Mouse (Mus musculus) stomach, embryonic 16.5 days (tissue): ENCODE measurements at regions not wholly inside any gene's neighbourhood (a gene's known extent, or its start where the extent isn't known, plus 50 kb on each side); places are given as distances from the start of the nearest gene placed in this dataset.

Source experiments
- ATAC-seq: fragments of 200-750 bp; cut with Nextera tagmentation; 2 replicates; pipeline ENCODE4 v1.8.0; 2017; ENCODE audit warnings: moderate number of reproducible peaks, moderate TSS enrichment; ENCODE audit not compliant: insufficient read depth, low FRiP score
- H3K27ac ChIP-seq: fragments of 300-500 bp; sonication (generic); 2 replicates; pipeline ENCODE4 v1.5.1; 2014; ENCODE audit warnings: low read length
- H3K27me3 ChIP-seq: fragments of 300-500 bp; sonication (generic); 2 replicates; pipeline ENCODE4 v1.6.1; 2014; ENCODE audit warnings: low read length, control low read depth, mixed read lengths; ENCODE audit not compliant: control insufficient read depth, insufficient read depth
- H3K36me3 ChIP-seq: fragments of 300-500 bp; sonication (generic); 2 replicates; pipeline ENCODE4 v1.6.1; 2014; ENCODE audit warnings: low read length; ENCODE audit not compliant: control insufficient read depth, insufficient read depth
- H3K4me1 ChIP-seq: fragments of 300-500 bp; sonication (generic); 2 replicates; pipeline ENCODE4 v1.6.1; 2014; ENCODE audit warnings: low read length, control low read depth, mixed read lengths; ENCODE audit not compliant: control insufficient read depth, insufficient read depth
- H3K4me2 ChIP-seq: fragments of 300-500 bp; sonication (generic); 2 replicates; pipeline ENCODE4 v1.6.1; 2014; ENCODE audit warnings: low read depth, low read length, mixed read lengths
- H3K4me3 ChIP-seq: fragments of 300-500 bp; sonication (generic); replicated peaks from 2 replicates; pipeline ENCODE4 v1.5.1; 2014; ENCODE audit warnings: mild to moderate bottlenecking, low read length
- H3K9ac ChIP-seq: fragments of 300-500 bp; sonication (generic); 2 replicates; pipeline ENCODE4 v1.6.1; 2014; ENCODE audit warnings: low read length
- H3K9me3 ChIP-seq: fragments of 300-500 bp; sonication (generic); replicated peaks from 2 replicates; pipeline ENCODE4 v1.6.1; 2016; ENCODE audit warnings: low read length, control low read depth; ENCODE audit not compliant: control insufficient read depth
- WGBS: fragments of 180-500 bp; shearing (Covaris S2); extraction: QIAGEN DNeasy Blood & Tissue Kit; methylation state at CpG from one replicate; pipeline ENCODE4 v1.1.7; 2014; 5-methylcytosine and 5-hydroxymethylcytosine counted together

- 84% methylated on average over 5 of the region's 5 CpGs for WGBS
- no peak for ATAC-seq
Observed at GRCm38 (mm10) chr2:106140931-106141330, 137.6 kb upstream of the Dnajc24 start.

DNA sequence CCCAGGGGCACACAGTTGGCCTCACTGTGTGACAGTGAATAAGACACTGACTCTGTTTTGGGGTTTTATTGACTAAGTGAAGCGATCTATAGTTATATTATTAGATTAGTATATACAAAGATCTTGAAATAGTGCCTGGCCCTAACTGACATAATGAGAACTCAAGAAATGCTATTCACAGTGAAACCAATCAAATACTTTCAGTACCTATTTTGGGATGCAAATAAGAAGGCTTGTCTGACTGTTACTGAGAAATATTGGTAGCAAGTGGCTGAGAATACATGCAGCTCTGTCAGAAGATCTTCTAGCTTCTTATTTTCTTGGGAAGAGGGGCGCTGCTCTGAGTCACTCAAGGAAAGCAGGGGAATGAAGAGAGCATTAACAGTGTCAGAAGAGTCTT lies 97.7 kb upstream of the Dnajc24 start:
- ATAC-seq, result no peak
- no peaks in the 10 kb centered on the region for H3K4me1 ChIP-seq
- no peaks in the 10 kb centered on the region for H3K27me3 ChIP-seq
- 81% methylated on average over 2 of the region's 2 CpGs for WGBS
- no peak overlapping the region for H3K27ac ChIP-seq
- H3K9me3 ChIP-seq, result no peaks in the 10 kb centered on the region
- H3K9ac ChIP-seq, result no peak overlapping the region
- no peak overlapping the region for H3K4me2 ChIP-seq
- H3K36me3 ChIP-seq, result no peaks in the 10 kb centered on the region
- H3K4me3 ChIP-seq, result no peak overlapping the region

More at GRCm38 (mm10) chr2:106140931-106141330, 137.6 kb upstream of the Dnajc24 start:
- no peak overlapping the region for H3K4me2 ChIP-seq
- H3K9me3 ChIP-seq, result no peaks in the 10 kb centered on the region
- H3K4me1 ChIP-seq, result no peaks in the 10 kb centered on the region
- H3K4me3 ChIP-seq, result no peak overlapping the region
- no peak overlapping the region for H3K9ac ChIP-seq
- H3K36me3 ChIP-seq, result no peaks in the 10 kb centered on the region
- no peak overlapping the region for H3K27ac ChIP-seq
- no peaks in the 10 kb centered on the region for H3K27me3 ChIP-seq

- Histone ChIP-seq H3K9ac (no peak overlapping the region), H3K4me2 (no peak overlapping the region), H3K9me3 (no peaks in the 10 kb centered on the region), H3K4me3 (no peak overlapping the region), H3K27me3 (no peaks in the 10 kb centered on the region), H3K36me3 (no peaks in the 10 kb centered on the region), H3K27ac (no peak overlapping the region), H3K4me1 (no peaks in the 10 kb centered on the region)
- ATAC-seq, result no peak
- 63% methylated on average over 8 of the region's 8 CpGs for WGBS
Observed at GRCm38 (mm10) chr2:106086121-106086520, 82.8 kb upstream of the Dnajc24 start.

GRCm38 (mm10) chr2:106083801-106084800 lies 80.8 kb upstream of the Dnajc24 start:
- no peaks in the 10 kb centered on the region for H3K36me3 ChIP-seq
- H3K9ac ChIP-seq, result no peak overlapping the region
- H3K4me2 ChIP-seq, result no peak overlapping the region
- H3K27me3 ChIP-seq, result no peaks in the 10 kb centered on the region
- ATAC-seq, result no peak
- H3K4me1 ChIP-seq, result no peaks in the 10 kb centered on the region
- no peaks in the 10 kb centered on the region for H3K9me3 ChIP-seq
- H3K27ac ChIP-seq, result no peak overlapping the region
- H3K4me3 ChIP-seq, result no peak overlapping the region
- WGBS, result 37% methylated on average over 11 of the region's 11 CpGs

GRCm38 (mm10) chr2:106083001-106083400 lies 79.7 kb upstream of the Dnajc24 start:
- Histone ChIP-seq H3K4me1 (no peaks in the 10 kb centered on the region), H3K9me3 (no peaks in the 10 kb centered on the region), H3K4me3 (no peak overlapping the region), H3K27me3 (no peaks in the 10 kb centered on the region), H3K4me2 (no peak overlapping the region), H3K9ac (no peak overlapping the region), H3K36me3 (no peaks in the 10 kb centered on the region), H3K27ac (no peak overlapping the region)
- WGBS, result 63% methylated on average over 8 of the region's 8 CpGs
- no peak for ATAC-seq

- Histone ChIP-seq H3K4me2 (no peak overlapping the region), H3K9ac (no peak overlapping the region), H3K4me1 (no peaks in the 10 kb centered on the region), H3K27me3 (no peaks in the 10 kb centered on the region), H3K4me3 (no peak overlapping the region), H3K36me3 (no peaks in the 10 kb centered on the region), H3K27ac (no peak overlapping the region), H3K9me3 (no peaks in the 10 kb centered on the region)
- 3% methylated on average over 7 of the region's 7 CpGs for WGBS
- ATAC-seq, result no peak
Observed at GRCm38 (mm10) chr2:106081951-106082350, 78.6 kb upstream of the Dnajc24 start.

DNA sequence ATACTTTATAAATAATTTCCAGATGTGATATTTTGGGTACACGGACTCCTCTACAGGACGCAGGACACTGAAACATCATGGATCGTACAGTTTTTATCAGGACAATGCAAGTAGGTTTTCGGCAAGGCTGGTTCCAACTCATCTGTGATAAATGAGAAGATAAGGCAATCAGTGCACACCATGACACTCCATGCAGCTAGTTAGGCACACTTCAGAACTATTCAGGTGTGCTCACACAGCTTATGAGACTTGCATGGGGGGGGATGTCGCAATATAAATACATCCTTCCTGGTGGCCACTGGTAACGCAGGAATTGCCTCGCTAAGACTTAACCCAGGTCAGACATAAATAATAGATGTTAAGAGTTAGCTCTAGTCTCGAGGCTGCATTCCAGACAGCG lies 77.3 kb upstream of the Dnajc24 start:
- 56% methylated on average over 9 of the region's 9 CpGs for WGBS
- Histone ChIP-seq H3K4me1 (no peaks in the 10 kb centered on the region), H3K9ac (no peak overlapping the region), H3K36me3 (no peaks in the 10 kb centered on the region), H3K27ac (no peak overlapping the region), H3K27me3 (no peaks in the 10 kb centered on the region), H3K9me3 (no peaks in the 10 kb centered on the region), H3K4me2 (no peak overlapping the region), H3K4me3 (no peak overlapping the region)
- ATAC-seq, result no peak

- Histone ChIP-seq H3K27me3 (no peaks in the 10 kb centered on the region), H3K36me3 (no peaks in the 10 kb centered on the region), H3K9ac (no peak overlapping the region), H3K4me1 (no peaks in the 10 kb centered on the region), H3K4me3 (no peak overlapping the region), H3K4me2 (no peak overlapping the region), H3K9me3 (no peaks in the 10 kb centered on the region), H3K27ac (no peak overlapping the region)
- 82% methylated on average over 3 of the region's 3 CpGs for WGBS
- no peak for ATAC-seq
Observed at GRCm38 (mm10) chr2:106078591-106078990, 75.2 kb upstream of the Dnajc24 start.

DNA sequence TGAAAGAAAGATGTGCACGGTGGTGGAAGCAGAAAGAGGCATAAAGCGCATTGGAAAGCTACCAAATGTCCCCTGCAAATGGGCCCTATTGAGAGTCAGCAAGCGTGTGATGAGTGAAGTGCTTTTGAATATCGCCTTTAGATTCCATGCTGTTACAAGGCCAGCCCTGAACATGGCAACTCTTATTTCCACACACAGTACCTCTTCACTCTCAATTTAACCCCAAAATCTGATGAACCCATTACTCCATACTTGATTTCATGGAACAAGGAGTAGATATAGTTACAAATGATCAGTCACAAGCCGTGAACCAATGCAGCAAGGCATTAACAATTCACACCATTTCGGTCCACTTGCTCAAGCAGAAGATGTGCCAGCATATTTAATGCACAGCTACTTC lies 71.1 kb upstream of the Dnajc24 start:
- H3K4me3 ChIP-seq, result no peak overlapping the region
- no peaks in the 10 kb centered on the region for H3K27me3 ChIP-seq
- H3K4me1 ChIP-seq, result no peaks in the 10 kb centered on the region
- H3K27ac ChIP-seq, result no peak overlapping the region
- no peaks in the 10 kb centered on the region for H3K9me3 ChIP-seq
- no peak overlapping the region for H3K9ac ChIP-seq
- no peak for ATAC-seq
- no peak overlapping the region for H3K4me2 ChIP-seq
- H3K36me3 ChIP-seq, result no peaks in the 10 kb centered on the region
- WGBS, result 83% methylated on average over 6 of the region's 6 CpGs
